Mouse (Mus musculus): ENCODE measurements at regions not wholly inside any gene's neighbourhood (a gene's known extent, or its start where the extent isn't known, plus 50 kb on each side); places are given as distances from the start of the nearest gene placed in this dataset.
"Not testable (repeated sequence)": the region's sequence is repeated elsewhere in the genome, so short reads cannot be mapped to it uniquely, and the experiment has no call there.

GRCm38 (mm10) chr12:28922236-28922635 lies 170.6 kb downstream of the Eipr1 start:
- no peak for DNase-seq

GRCm38 (mm10) chr12:28925206-28925605 lies 173.6 kb downstream of the Eipr1 start:
- no peak for DNase-seq

GRCm38 (mm10) chr12:28939936-28940335 lies 188.3 kb downstream of the Eipr1 start:
- DNase-seq = no peak

- no peak for DNase-seq
These were observed 197.3 kb downstream of the Eipr1 start for GRCm38 (mm10) chr12:28948889-28949288.

- peak; percentile 2 to 5 for DNase-seq
These were observed 197.7 kb downstream of the Eipr1 start for GRCm38 (mm10) chr12:28949307-28949706.

GRCm38 (mm10) chr12:28957155-28957554 lies 205.6 kb downstream of the Eipr1 start:
- DNase-seq = no peak

- DNase-seq = no peak
These were observed 207.1 kb downstream of the Eipr1 start for GRCm38 (mm10) chr12:28958661-28959060.

- DNase-seq = no peak
These were observed 218.2 kb downstream of the Eipr1 start for GRCm38 (mm10) chr12:28969671-28970379.

GRCm38 (mm10) chr12:28974571-28975041 lies 223.0 kb downstream of the Eipr1 start:
- peak; percentile 51 to 58 for DNase-seq

GRCm38 (mm10) chr12:28975249-28975648 lies 223.6 kb downstream of the Eipr1 start:
- no peak for DNase-seq

- DNase-seq = no peak
These were observed 228.1 kb downstream of the Eipr1 start for GRCm38 (mm10) chr12:28979679-28980078.

- DNase-seq = no peak
These were observed 234.6 kb downstream of the Eipr1 start for GRCm38 (mm10) chr12:28986214-28986613.

GRCm38 (mm10) chr12:28997474-28998192 lies 246.0 kb downstream of the Eipr1 start:
- no peak for DNase-seq

GRCm38 (mm10) chr12:28999963-29000451 lies 248.4 kb downstream of the Eipr1 start:
- peak; percentile 17 to 31 for DNase-seq

GRCm38 (mm10) chr12:29004504-29004903 lies 252.9 kb downstream of the Eipr1 start:
- DNase-seq = no peak

GRCm38 (mm10) chr12:29014601-29015000 lies 263.0 kb downstream of the Eipr1 start:
- DNase-seq = no peak

- DNase-seq = peak; percentile 17 to 45
These were observed 263.7 kb downstream of the Eipr1 start for GRCm38 (mm10) chr12:29015200-29015862.

- no peak for DNase-seq
These were observed 269.5 kb downstream of the Eipr1 start for GRCm38 (mm10) chr12:29021152-29021551.

- no peak for DNase-seq
These were observed 276.6 kb downstream of the Eipr1 start for GRCm38 (mm10) chr12:29028171-29028570.

GRCm38 (mm10) chr12:29029461-29029860 lies 277.9 kb downstream of the Eipr1 start:
- peak; percentile 10 to 38 for DNase-seq

GRCm38 (mm10) chr12:29046009-29046408 lies 294.4 kb downstream of the Eipr1 start:
- no peak for DNase-seq

GRCm38 (mm10) chr12:29048596-29048995 lies 297.0 kb downstream of the Eipr1 start:
- DNase-seq = not testable (repeated sequence)

- peak; percentile 52 to 66 for DNase-seq
These were observed 297.5 kb downstream of the Eipr1 start for GRCm38 (mm10) chr12:29049105-29049511.
